Mouse (Mus musculus): ENCODE data around the gene Map4k3.

Gene Map4k3

GRCm38 (mm10) chr17:80698191-80698901 lies 29.9 kb downstream of the Map4k3 start:
- in situ Hi-C loops (cut with MboI; ENCODE audit: low pct_unique_long_range_greater_than_20kb in 1 of 2, low sequenced_read_pairs in 2 of 2, unreplicated experiment in 1 of 2), result no loop called here

GRCm38 (mm10) chr17:80696956-80697355 lies 31.3 kb downstream of the Map4k3 start:
- in situ Hi-C loops (cut with MboI; ENCODE audit: low pct_unique_long_range_greater_than_20kb in 1 of 2, low sequenced_read_pairs in 2 of 2, unreplicated experiment in 1 of 2), result no loop called here

- in situ Hi-C loops (cut with MboI; ENCODE audit: low pct_unique_long_range_greater_than_20kb in 1 of 2, low sequenced_read_pairs in 2 of 2, unreplicated experiment in 1 of 2), result no loop called here
These were observed 32.1 kb downstream of the Map4k3 start for GRCm38 (mm10) chr17:80696210-80696609.

DNA sequence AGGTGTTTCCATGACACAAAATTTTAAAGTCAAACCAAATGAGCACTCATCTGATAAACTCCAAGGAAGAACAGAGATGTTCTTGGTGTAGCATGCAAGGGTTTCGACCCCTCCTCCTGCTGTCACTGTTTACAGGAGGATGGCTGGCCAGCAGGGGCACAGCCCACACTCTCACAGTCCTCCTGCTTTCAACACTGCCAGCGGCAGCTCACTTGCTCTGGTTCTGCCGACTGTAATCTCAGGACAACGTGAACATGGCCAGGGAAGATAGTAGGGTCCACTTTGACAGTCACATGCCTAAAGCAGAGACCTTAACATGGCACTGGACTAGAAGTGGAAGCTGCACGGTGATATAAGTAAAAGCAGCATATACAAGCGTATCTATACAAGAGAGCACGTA lies 34.6 kb downstream of the Map4k3 start:
- in situ Hi-C loops (cut with MboI; ENCODE audit: low pct_unique_long_range_greater_than_20kb in 1 of 2, low sequenced_read_pairs in 2 of 2, unreplicated experiment in 1 of 2), result no loop called here

DNA sequence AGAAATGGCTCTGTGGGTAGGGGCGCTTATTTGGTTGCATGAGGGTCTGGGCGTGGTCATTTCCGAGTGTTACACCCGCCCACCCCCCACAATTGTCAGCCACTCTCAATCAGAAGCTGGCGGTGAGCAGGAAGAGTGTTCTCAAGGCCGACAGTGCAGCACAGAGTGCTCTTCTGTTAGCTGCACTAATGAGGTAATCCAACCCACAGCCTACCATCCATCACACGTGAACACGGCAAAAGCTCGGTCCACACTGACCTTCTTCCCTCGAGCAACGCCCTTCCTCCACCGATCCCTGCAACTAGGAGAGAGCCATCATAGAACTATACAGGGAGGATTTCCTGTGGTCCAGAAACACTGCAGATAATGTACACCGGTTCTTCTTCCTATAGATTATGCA lies 36.1 kb downstream of the Map4k3 start:
- in situ Hi-C loops (cut with MboI; ENCODE audit: low pct_unique_long_range_greater_than_20kb in 1 of 2, low sequenced_read_pairs in 2 of 2, unreplicated experiment in 1 of 2), result no loop called here

- in situ Hi-C loops (cut with MboI; ENCODE audit: low pct_unique_long_range_greater_than_20kb in 1 of 2, low sequenced_read_pairs in 2 of 2, unreplicated experiment in 1 of 2), result no loop called here
These were observed 39.6 kb downstream of the Map4k3 start for GRCm38 (mm10) chr17:80688701-80689100.

DNA sequence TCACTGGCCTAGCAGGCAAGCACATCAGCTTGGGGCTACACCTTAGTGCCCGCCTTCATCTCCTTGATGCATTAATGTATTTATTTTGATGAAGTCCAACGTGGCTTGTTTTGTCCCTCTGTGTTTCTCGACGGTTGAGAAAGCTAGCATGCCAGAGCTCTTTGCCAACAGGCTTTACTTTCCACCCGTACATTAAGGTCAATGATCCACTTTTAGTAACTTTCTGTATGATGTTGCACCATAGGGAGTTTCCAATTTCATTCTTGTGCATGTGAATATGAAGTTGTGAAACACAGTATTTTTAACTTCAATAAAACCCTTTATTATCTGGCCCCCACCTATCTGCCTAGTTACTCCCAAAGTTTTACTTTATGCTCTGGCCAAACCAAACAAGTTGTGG lies 42.2 kb downstream of the Map4k3 start:
- in situ Hi-C loops (cut with MboI; ENCODE audit: low pct_unique_long_range_greater_than_20kb in 1 of 2, low sequenced_read_pairs in 2 of 2, unreplicated experiment in 1 of 2), result no loop called here

- in situ Hi-C loops (cut with MboI; ENCODE audit: low pct_unique_long_range_greater_than_20kb in 1 of 2, low sequenced_read_pairs in 2 of 2, unreplicated experiment in 1 of 2), result no loop called here
These were observed 44.3 kb downstream of the Map4k3 start for GRCm38 (mm10) chr17:80683821-80684576.

DNA sequence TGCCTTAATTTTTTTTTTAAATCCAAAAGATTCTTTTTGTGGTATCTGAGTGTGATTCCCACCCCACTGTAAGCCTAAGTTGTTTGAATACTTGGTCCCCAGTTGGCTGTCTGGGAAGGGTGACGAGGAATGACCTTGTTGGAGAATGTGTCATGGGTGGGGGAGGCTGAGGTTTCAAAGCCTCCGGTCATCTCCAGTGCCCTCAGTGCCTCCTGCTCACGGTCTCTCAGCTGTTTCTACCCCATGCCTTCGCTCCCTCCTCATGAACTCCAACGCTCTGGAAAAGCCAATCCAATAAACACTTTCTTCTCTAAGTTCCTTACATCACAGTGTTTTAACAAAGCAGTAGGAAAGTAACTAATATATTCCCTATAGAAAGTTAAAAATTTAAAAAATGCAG lies 45.2 kb downstream of the Map4k3 start:
- in situ Hi-C loops (cut with MboI; ENCODE audit: low pct_unique_long_range_greater_than_20kb in 1 of 2, low sequenced_read_pairs in 2 of 2, unreplicated experiment in 1 of 2), result no loop called here

DNA sequence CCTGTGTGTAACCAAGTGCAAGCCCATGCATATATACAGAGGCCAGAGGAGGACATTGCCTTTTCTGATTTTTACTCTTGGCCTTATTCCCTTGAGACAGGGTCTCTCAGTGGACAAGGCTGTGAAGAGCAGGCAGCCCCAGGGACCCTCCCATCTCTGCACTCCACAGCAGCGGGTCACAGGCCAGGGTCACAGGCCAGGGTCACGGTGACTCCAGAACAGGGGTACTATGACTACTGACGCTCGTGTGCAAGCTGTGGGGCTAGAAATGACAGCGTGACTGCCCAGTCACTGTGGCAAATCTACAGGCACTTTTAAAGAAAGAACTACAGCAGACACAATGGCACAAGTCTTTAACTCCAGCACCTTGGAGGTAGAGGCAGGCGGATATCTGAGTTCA lies 50.1 kb downstream of the Map4k3 start:
- in situ Hi-C loops (cut with MboI; ENCODE audit: low pct_unique_long_range_greater_than_20kb in 1 of 2, low sequenced_read_pairs in 2 of 2, unreplicated experiment in 1 of 2), result no loop called here

GRCm38 (mm10) chr17:80676859-80677535 lies 51.3 kb downstream of the Map4k3 start:
- in situ Hi-C loops (cut with MboI; ENCODE audit: low pct_unique_long_range_greater_than_20kb in 1 of 2, low sequenced_read_pairs in 2 of 2, unreplicated experiment in 1 of 2), result no loop called here

GRCm38 (mm10) chr17:80676211-80676610 lies 52.1 kb downstream of the Map4k3 start:
- in situ Hi-C loops (cut with MboI; ENCODE audit: low pct_unique_long_range_greater_than_20kb in 1 of 2, low sequenced_read_pairs in 2 of 2, unreplicated experiment in 1 of 2), result no loop called here

- in situ Hi-C loops (cut with MboI; ENCODE audit: low pct_unique_long_range_greater_than_20kb in 1 of 2, low sequenced_read_pairs in 2 of 2, unreplicated experiment in 1 of 2), result no loop called here
These were observed 57.9 kb downstream of the Map4k3 start for GRCm38 (mm10) chr17:80670395-80670794.

- in situ Hi-C loops (cut with MboI; ENCODE audit: low pct_unique_long_range_greater_than_20kb in 1 of 2, low sequenced_read_pairs in 2 of 2, unreplicated experiment in 1 of 2), result no loop called here
These were observed 64.7 kb downstream of the Map4k3 start for GRCm38 (mm10) chr17:80663623-80664022.

DNA sequence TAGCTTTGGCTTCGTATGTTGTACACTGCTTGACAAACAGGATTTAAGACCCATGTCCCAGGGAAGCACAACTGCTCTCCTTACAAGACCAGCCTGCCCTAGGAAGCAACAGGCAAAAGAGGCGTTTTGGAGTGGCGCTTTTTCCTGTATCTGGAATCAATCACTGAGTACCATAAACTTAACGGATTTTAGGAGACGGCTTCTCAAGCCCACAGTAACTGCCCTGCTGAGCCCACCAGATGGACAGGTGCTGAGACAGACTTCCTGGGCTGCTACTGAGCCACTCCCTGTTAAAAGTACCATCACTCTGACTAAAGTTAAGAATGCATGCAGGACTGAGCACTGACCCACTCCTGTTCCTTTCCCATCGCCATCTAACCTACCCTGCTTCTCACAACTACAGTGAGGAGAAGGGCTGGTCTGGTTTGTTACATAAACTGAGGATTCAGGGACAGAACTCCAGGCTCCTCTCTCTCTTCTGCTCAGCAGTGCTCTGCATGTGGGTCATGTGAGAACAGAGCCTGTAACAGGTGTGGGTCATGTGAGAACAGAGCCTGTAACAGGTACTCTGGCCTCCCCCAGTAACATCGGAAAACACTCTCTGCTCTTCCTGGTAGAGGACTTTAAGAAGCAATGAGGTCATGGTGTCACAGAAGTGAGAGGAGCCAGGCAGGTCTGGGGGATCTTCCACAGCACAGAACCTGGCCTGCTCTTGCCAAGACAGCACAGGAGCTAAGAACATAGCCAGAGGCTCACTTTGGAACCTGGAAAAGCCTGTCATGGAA lies 65.3 kb downstream of the Map4k3 start:
- in situ Hi-C loops (cut with MboI; ENCODE audit: low pct_unique_long_range_greater_than_20kb in 1 of 2, low sequenced_read_pairs in 2 of 2, unreplicated experiment in 1 of 2), result no loop called here

GRCm38 (mm10) chr17:80661896-80662295 lies 66.4 kb downstream of the Map4k3 start:
- in situ Hi-C loops (cut with MboI; ENCODE audit: low pct_unique_long_range_greater_than_20kb in 1 of 2, low sequenced_read_pairs in 2 of 2, unreplicated experiment in 1 of 2), result no loop called here

DNA sequence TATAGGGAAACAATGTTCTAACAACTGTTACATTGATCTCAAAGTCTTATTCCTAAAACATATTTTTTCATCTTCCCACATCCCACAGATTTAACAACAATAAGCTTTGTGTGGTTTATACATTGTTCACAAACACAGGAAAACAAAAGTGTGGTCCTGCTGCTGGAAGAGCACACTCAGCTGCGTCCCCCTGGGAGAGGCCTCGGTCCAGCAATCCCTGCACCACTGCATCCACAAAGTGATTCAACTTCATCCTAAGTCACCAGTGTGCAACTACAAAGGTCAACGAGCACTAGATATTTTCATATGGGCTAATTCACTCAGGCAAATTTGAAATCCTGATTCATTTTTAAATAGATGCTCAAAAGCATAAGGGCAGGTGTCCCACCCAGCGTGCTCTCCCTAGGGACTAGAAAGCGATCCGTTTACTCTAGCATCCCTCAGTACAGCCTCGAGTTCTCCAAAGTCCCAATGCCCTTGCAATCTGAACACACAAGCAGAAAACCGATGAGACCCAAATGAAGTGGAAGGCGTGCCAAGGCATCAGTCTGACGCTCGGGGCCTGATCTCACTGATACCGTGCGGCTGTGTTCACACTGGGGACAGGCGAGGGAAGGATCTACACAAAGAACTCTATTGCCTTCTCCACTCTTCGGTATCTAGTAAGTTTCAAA lies 67.4 kb downstream of the Map4k3 start:
- in situ Hi-C loops (cut with MboI; ENCODE audit: low pct_unique_long_range_greater_than_20kb in 1 of 2, low sequenced_read_pairs in 2 of 2, unreplicated experiment in 1 of 2), result no loop called here

- in situ Hi-C loops (cut with MboI; ENCODE audit: low pct_unique_long_range_greater_than_20kb in 1 of 2, low sequenced_read_pairs in 2 of 2, unreplicated experiment in 1 of 2), result no loop called here
These were observed 68.1 kb downstream of the Map4k3 start for GRCm38 (mm10) chr17:80660234-80660633.

Data from mouse embryonic stem cell (cell line).